Mouse (Mus musculus) intestine, embryonic 14.5 days (tissue): ENCODE measurements around the gene Slc25a1. TPM values are rescaled to one million over a fixed set of nuclear protein-coding genes. Genes with fewer than 3 reads are reported as not detected.
A peak's percentile ranks its signal among the peaks of the same experiment; 100 is the strongest.

ENCODE experiments used
- ATAC-seq: fragments of 200-750 bp; cut with Nextera tagmentation; replicated peaks from 2 replicates; pipeline ENCODE4 v1.8.0; 2017; ENCODE audit warnings: low read depth, moderate number of reproducible peaks, moderate TSS enrichment, moderate library complexity; ENCODE audit not compliant: low FRiP score, low TSS enrichment
- DNase-seq: peaks from one replicate; pipeline ENCODE4 v3.0.0-alpha.2; 2018; ENCODE audit warnings: low spot score
- H3K27ac ChIP-seq: fragments of 300-500 bp; sonication (generic); 2 replicates; pipeline ENCODE4 v1.5.1; 2014; ENCODE audit warnings: low read depth, mild to moderate bottlenecking, control low read depth
- H3K27me3 ChIP-seq: fragments of 300-500 bp; sonication (generic); replicated peaks from 2 replicates; pipeline ENCODE4 v1.6.1; 2014; ENCODE audit warnings: low read length, control low read depth; ENCODE audit not compliant: control insufficient read depth, insufficient read depth
- H3K36me3 ChIP-seq: fragments of 300-500 bp; sonication (generic); 2 replicates; pipeline ENCODE4 v1.6.1; 2014; ENCODE audit warnings: low read length, control low read depth; ENCODE audit not compliant: control insufficient read depth, insufficient read depth
- H3K4me1 ChIP-seq: fragments of 300-500 bp; sonication (generic); replicated peaks from 2 replicates; pipeline ENCODE4 v1.6.1; 2014; ENCODE audit warnings: low read length, control low read depth, mixed read lengths; ENCODE audit not compliant: control insufficient read depth, insufficient read depth
- H3K4me2 ChIP-seq: fragments of 300-500 bp; sonication (generic); 2 replicates; pipeline ENCODE4 v1.6.1; 2014; ENCODE audit warnings: low read length
- H3K4me3 ChIP-seq: fragments of 300-500 bp; sonication (generic); 2 replicates; pipeline ENCODE4 v1.5.1; 2014; ENCODE audit warnings: low read depth, low read length, control low read depth, mixed read lengths
- H3K9ac ChIP-seq: fragments of 300-500 bp; sonication (generic); 2 replicates; pipeline ENCODE4 v1.6.1; 2014; ENCODE audit warnings: mild to moderate bottlenecking, low read length
- H3K9me3 ChIP-seq: fragments of 300-500 bp; sonication (generic); 2 replicates; pipeline ENCODE4 v1.6.1; 2016; ENCODE audit warnings: low read length, control low read depth; ENCODE audit not compliant: control insufficient read depth
- WGBS: fragments of 180-500 bp; shearing (Covaris S2); extraction: QIAGEN DNeasy Blood & Tissue Kit; methylation state at CpG from one replicate; pipeline ENCODE4 v1.1.7; 2014; 5-methylcytosine and 5-hydroxymethylcytosine counted together
- polyA plus RNA-seq: library from polyadenylated mRNA; unstranded; fragments of >200 nt; fragmentation: Nextera tagmentation; extraction: Ambion mirVana; gene quantifications from 2 replicates; pipeline ENCODE4 v1.2.1, GENCODE M21; 2014

Slc25a1 gene
- polyA plus RNA-seq, 1 experiment from 2014 or later, result 142 TPM

- Histone ChIP-seq H3K27ac (no peak overlapping the region), H3K9me3 (no peaks in the 10 kb centered on the region), H3K36me3 (peaks cover 15% of the 10 kb centered on the region; the same call in 1 of the 2 replicates), H3K4me1 (peaks cover 6% of the 10 kb centered on the region; the same call in 1 of the 2 replicates), H3K9ac (no peak overlapping the region), H3K27me3 (no peaks in the 10 kb centered on the region), H3K4me2 (no peak overlapping the region), H3K4me3 (no peak overlapping the region)
- DNase-seq, result no peak
- ATAC-seq, result no peak
- 77% methylated on average over 2 of the region's 2 CpGs for WGBS
Observed at GRCm38 (mm10) chr16:17929631-17930030, 1.6 kb upstream of the Slc25a1 start.

DNA sequence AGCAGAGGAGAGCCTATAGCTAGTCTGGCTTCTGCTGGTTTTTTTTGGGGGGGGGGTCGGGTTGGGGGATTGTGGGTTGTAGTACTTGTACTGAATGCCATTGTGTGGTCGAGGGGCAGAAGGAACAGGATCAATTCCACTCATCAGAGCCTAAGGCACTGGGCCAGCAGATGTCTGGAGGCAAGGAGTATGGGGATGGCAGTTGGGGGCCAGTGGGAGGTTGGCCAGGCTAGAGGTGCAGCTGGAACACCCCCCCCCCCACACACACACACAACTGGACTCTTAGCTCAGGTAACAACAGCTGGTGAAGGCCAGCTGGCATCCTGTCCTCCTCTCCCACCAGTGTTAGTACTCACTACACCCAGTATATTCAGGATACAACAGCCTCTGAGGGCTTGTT, 1.2 kb upstream of the Slc25a1 start:
- Histone ChIP-seq H3K9ac (no peak overlapping the region), H3K36me3 (peaks cover 15% of the 10 kb centered on the region; the same call in 1 of the 2 replicates), H3K9me3 (no peaks in the 10 kb centered on the region), H3K4me2 (no peak overlapping the region; the same call in 1 of the 2 replicates), H3K4me3 (no peak overlapping the region), H3K4me1 (peaks cover 6% of the 10 kb centered on the region; the same call in 1 of the 2 replicates), H3K27ac (peak overlapping the region; percentile 85; the same call in 1 of the 2 replicates), H3K27me3 (no peaks in the 10 kb centered on the region)
- 28% methylated on average over 2 of the region's 2 CpGs for WGBS
- ATAC-seq (no peak), DNase-seq (no peak)

- peaks cover 15% of the 10 kb centered on the region; the same call in 1 of the 2 replicates for H3K36me3 ChIP-seq
- H3K9me3 ChIP-seq, result no peaks in the 10 kb centered on the region
- no peaks in the 10 kb centered on the region for H3K27me3 ChIP-seq
- peaks cover 6% of the 10 kb centered on the region; the same call in 1 of the 2 replicates for H3K4me1 ChIP-seq
- peak; percentile 84 for DNase-seq
- H3K4me3 ChIP-seq, result peak overlapping the region; percentile 66
- peak overlapping the region; percentile 97 for H3K4me2 ChIP-seq
- ATAC-seq, result peak; percentile 63
- H3K27ac ChIP-seq, result peak overlapping the region; percentile 85
- WGBS, result 1% methylated on average over 9 of the region's 9 CpGs
- peak overlapping the region; percentile 75 for H3K9ac ChIP-seq
Observed at GRCm38 (mm10) chr16:17928627-17929104, 647 bp upstream of the Slc25a1 start.

DNA sequence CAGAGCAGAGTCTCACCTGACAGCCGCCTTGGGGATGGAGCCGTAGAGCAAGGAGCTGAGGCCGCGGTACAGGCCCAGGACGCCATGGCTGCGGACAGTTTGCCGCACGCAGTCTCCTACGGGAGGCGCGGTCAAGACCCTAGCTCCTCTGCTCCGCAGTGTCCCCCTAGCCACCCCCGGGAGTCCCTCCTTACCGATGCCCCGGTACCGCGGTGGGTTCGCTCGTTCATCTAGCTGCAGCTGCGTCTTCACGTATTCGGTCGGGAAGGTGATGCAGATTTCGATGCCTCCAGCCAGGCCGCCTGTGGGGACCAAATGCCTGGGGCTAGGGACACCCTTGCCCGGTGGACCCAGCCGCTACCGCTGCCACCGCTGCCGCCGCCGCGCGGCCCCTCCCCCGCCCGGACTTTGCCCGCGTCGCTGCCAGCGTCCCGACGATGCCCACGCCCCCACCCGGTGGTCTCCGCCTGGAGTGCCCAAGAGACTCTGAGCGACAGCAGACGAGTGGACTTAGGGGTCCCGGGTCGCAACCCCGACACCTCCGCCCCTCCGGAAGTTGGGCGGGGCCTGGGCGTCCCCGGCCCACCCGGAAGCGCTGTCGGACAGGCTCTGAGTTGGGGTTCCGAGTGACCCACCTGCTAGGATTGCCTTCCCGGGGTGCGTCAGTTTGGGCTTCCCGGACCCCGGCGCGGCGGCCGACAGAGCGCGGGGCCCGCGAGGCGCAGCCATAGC, 502 bp downstream of the Slc25a1 start:
- H3K4me2 ChIP-seq, result peak overlapping the region; percentile 97
- under 1% methylated on average over 67 of the region's 72 CpGs for WGBS
- ATAC-seq, result peak; percentile 22; the same call in 1 of the 2 replicates
- DNase-seq, result peak; percentile 80
- H3K4me3 ChIP-seq, result peak overlapping the region; percentile 66
- peaks cover 9% of the 10 kb centered on the region for H3K4me1 ChIP-seq
- peak overlapping the region; percentile 85 for H3K27ac ChIP-seq
- no peaks in the 10 kb centered on the region for H3K27me3 ChIP-seq
- no peaks in the 10 kb centered on the region for H3K9me3 ChIP-seq
- H3K36me3 ChIP-seq, result peaks cover 15% of the 10 kb centered on the region; the same call in 1 of the 2 replicates
- H3K9ac ChIP-seq, result peak overlapping the region; percentile 75

GRCm38 (mm10) chr16:17922163-17922538, 5.9 kb downstream of the Slc25a1 start:
- Histone ChIP-seq H3K4me2 (peak overlapping the region; percentile 97), H3K9me3 (no peaks in the 10 kb centered on the region), H3K4me3 (peak overlapping the region; percentile 98), H3K36me3 (peaks cover 15% of the 10 kb centered on the region; the same call in 1 of the 2 replicates), H3K27me3 (peaks cover 26% of the 10 kb centered on the region), H3K9ac (peak overlapping the region; percentile 90), H3K4me1 (peaks cover 22% of the 10 kb centered on the region), H3K27ac (peak overlapping the region; percentile 77)
- no peak for DNase-seq
- under 1% methylated on average over 14 of the region's 14 CpGs for WGBS
- peak; percentile 20 for ATAC-seq

DNA sequence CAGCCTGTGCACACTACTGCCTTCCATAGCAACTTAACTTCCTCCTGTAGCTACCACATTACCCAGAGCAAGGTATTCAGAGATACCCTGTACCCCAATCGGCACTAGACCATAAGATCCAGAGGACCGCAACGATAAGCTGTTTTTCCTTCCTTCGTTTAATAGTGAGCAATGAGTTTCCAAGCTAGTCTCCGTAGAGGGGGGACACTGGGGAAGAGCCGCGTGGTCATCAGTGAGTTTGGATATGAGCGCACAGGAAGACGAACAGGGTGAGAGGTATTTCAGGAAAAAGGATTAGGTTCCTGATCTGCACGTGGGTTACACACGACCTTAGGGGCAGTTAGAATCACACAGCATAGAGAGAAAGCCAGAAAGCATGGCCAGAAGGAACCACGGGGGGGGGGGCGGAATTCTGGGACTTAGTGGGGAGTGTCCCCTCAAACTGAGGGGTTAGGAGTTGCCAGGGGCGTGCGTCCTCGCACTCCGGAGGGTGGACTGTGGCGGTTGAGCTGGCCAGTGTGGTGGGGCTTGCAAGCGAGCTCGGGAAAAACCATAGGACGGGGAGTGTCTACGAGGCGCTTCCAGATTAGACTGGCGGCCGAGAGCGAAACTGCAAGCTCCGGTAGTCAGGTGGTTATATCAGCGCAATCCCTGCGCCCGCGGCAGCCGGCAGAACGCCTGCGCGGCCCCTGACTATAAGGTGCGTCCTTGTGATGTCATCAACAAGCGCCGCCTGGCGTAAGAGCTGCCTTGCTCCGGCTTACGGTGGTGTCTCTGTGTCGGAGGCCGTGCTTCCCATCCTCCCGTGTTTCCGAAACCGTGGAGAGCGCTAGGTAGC, 6.5 kb downstream of the Slc25a1 start:
- Histone ChIP-seq H3K4me3 (peak overlapping the region; percentile 98), H3K27me3 (peaks cover 32% of the 10 kb centered on the region), H3K9me3 (no peaks in the 10 kb centered on the region), H3K9ac (peak overlapping the region; percentile 90), H3K4me2 (peak overlapping the region; percentile 97), H3K27ac (peak overlapping the region; percentile 78), H3K36me3 (peaks cover 15% of the 10 kb centered on the region; the same call in 1 of the 2 replicates), H3K4me1 (peaks cover 16% of the 10 kb centered on the region)
- DNase-seq (peak; percentile 98), ATAC-seq (peak; percentile 92)
- WGBS, result 1% methylated on average over 46 of the region's 47 CpGs

GRCm38 (mm10) chr16:17920586-17920985, 7.4 kb downstream of the Slc25a1 start:
- Histone ChIP-seq H3K36me3 (peaks cover 9% of the 10 kb centered on the region; the same call in 1 of the 2 replicates), H3K27ac (no peak overlapping the region), H3K4me2 (peak overlapping the region; percentile 97; the same call in 1 of the 2 replicates), H3K9me3 (no peaks in the 10 kb centered on the region), H3K9ac (0 out of 2 replicates have a peak overlapping the region, but pooled peaks have one; percentile 13), H3K4me1 (peaks cover 16% of the 10 kb centered on the region), H3K27me3 (peaks cover 41% of the 10 kb centered on the region), H3K4me3 (no peak overlapping the region)
- no peak for ATAC-seq
- 12% methylated on average over 20 of the region's 20 CpGs for WGBS
- no peak for DNase-seq
